Mouse (Mus musculus) midbrain, postnatal 0 days (tissue): ENCODE results near the gene Tmem231. TPM values are rescaled to one million over a fixed set of nuclear protein-coding genes. Genes with fewer than 3 reads are reported as not detected.

ENCODE experiments used
- ATAC-seq: fragments of 200-750 bp; cut with Nextera tagmentation; 2 replicates; pipeline ENCODE4 v1.8.0; 2017; ENCODE audit warnings: moderate number of reproducible peaks, mild to moderate bottlenecking, moderate TSS enrichment, moderate library complexity; ENCODE audit not compliant: low FRiP score
- DNase-seq: peaks from one replicate; pipeline ENCODE4 v3.0.0-alpha.2; 2015; ENCODE audit warnings: low spot score
- H3K27ac ChIP-seq: fragments of 300-500 bp; sonication (generic); 2 replicates; pipeline ENCODE4 v1.5.1; 2014; ENCODE audit warnings: low read depth, mild to moderate bottlenecking, low read length, mixed read lengths
- H3K27me3 ChIP-seq: fragments of 300-500 bp; sonication (generic); 2 replicates; pipeline ENCODE4 v1.6.1; 2014; ENCODE audit warnings: low read length, control low read depth, mixed read lengths; ENCODE audit not compliant: insufficient read depth
- H3K36me3 ChIP-seq: fragments of 300-500 bp; sonication (generic); 2 replicates; pipeline ENCODE4 v1.6.1; 2014; ENCODE audit warnings: low read length, control low read depth, mixed read lengths; ENCODE audit not compliant: insufficient read depth
- H3K4me1 ChIP-seq: fragments of 300-500 bp; sonication (generic); 2 replicates; pipeline ENCODE4 v1.6.1; 2014; ENCODE audit warnings: mild to moderate bottlenecking, control low read depth, antibody characterized with exemption, low read length, mixed read lengths; ENCODE audit not compliant: insufficient read depth
- H3K4me2 ChIP-seq: fragments of 300-500 bp; sonication (generic); 2 replicates; pipeline ENCODE4 v1.6.1; 2014; ENCODE audit warnings: low read depth, mild to moderate bottlenecking, low read length, mixed read lengths; ENCODE audit not compliant: poor library complexity, severe bottlenecking
- H3K4me3 ChIP-seq: fragments of 300-500 bp; sonication (generic); 2 replicates; pipeline ENCODE4 v1.5.1; 2014; ENCODE audit warnings: low read depth, mild to moderate bottlenecking, low read length, moderate library complexity
- H3K9ac ChIP-seq: fragments of 300-500 bp; sonication (generic); replicated peaks from 2 replicates; pipeline ENCODE4 v1.6.1; 2014; ENCODE audit warnings: mild to moderate bottlenecking, low read length, moderate library complexity, mixed read lengths; ENCODE audit not compliant: poor library complexity, severe bottlenecking
- H3K9me3 ChIP-seq: fragments of 300-500 bp; sonication (generic); 2 replicates; pipeline ENCODE4 v1.6.1; 2016; ENCODE audit warnings: low read length, control low read depth
- CTCF ChIP-seq: IDR thresholded peaks from 2 replicates; pipeline ENCODE4 v1.5.1; 2016; ENCODE audit warnings: antibody characterized with exemption, mild to moderate bottlenecking
- WGBS: fragments of 180-500 bp; shearing (Covaris S2); extraction: QIAGEN DNeasy Blood & Tissue Kit; methylation state at CpG from one replicate; pipeline ENCODE4 v1.1.7; 2014; 5-methylcytosine and 5-hydroxymethylcytosine counted together
- polyA plus RNA-seq: library from polyadenylated mRNA; unstranded; fragments of >200 nt; fragmentation: Nextera tagmentation; extraction: Ambion mirVana; gene quantifications from 2 replicates; pipeline ENCODE4 v1.2.1, GENCODE M21; 2015
- total RNA-seq: library from RNA; depleted of rRNA; stranded (reverse); fragments of >200 nt; gene quantifications from 2 replicates; pipeline ENCODE4 v1.2.3, GENCODE M21; 2014

The Tmem231 gene
- total and polyA plus RNA-seq, 2 experiments from 2014 or later, result 17.3 to 21.3 TPM

GRCm38 (mm10) chr8:111877711-111878110 lies 56.0 kb downstream of the Tmem231 start:
- TF ChIP-seq CTCF, result peak; percentile 24; the same call in 1 of the 2 replicates

GRCm38 (mm10) chr8:111876355-111876948 lies 57.2 kb downstream of the Tmem231 start, which contains the start of gene Tmem170:
Tmem170 (minus strand) TSS chr8:111876750.
- TF ChIP-seq CTCF, result peak; percentile 99
- H3K4me2 ChIP-seq, result peak within 1 kb of the TSS; percentile 72
- peak within 1 kb of the TSS; percentile 71 for H3K4me3 ChIP-seq
- peak within 1 kb of the TSS; percentile 68 for H3K9ac ChIP-seq
- WGBS, result under 1% methylated on average over 48 of the region's 53 CpGs
- no peaks in the 10 kb centered on the region for H3K4me1 ChIP-seq
- no peaks in the 10 kb centered on the region for H3K36me3 ChIP-seq
- DNase-seq, result peak; percentile 98
- no peaks in the 10 kb centered on the region for H3K9me3 ChIP-seq
- H3K27ac ChIP-seq, result peak within 1 kb of the TSS; percentile 57
- H3K27me3 ChIP-seq, result no peaks in the 10 kb centered on the region
- ATAC-seq, result peak; percentile 97

More at GRCm38 (mm10) chr8:111877711-111878110, 56.0 kb downstream of the Tmem231 start:
- no peaks in the 10 kb centered on the region for H3K4me1 ChIP-seq
- DNase-seq (no peak), ATAC-seq (no peak)
- no peaks in the 10 kb centered on the region for H3K9me3 ChIP-seq
- H3K27ac ChIP-seq, result no peak overlapping the region
- no peaks in the 10 kb centered on the region for H3K36me3 ChIP-seq
- 71% methylated on average over 9 of the region's 9 CpGs for whole genome bisulfite sequencing
- H3K4me2 ChIP-seq, result no peak overlapping the region
- no peak overlapping the region for H3K4me3 ChIP-seq
- H3K9ac ChIP-seq, result no peak overlapping the region
- no peaks in the 10 kb centered on the region for H3K27me3 ChIP-seq

GRCm38 (mm10) chr8:111875758-111876157 lies 57.9 kb downstream of the Tmem231 start:
- Histone ChIP-seq H3K4me2 (peak overlapping the region; percentile 72), H3K36me3 (no peaks in the 10 kb centered on the region), H3K4me1 (no peaks in the 10 kb centered on the region), H3K27me3 (no peaks in the 10 kb centered on the region), H3K9ac (peak overlapping the region; percentile 68), H3K4me3 (peak overlapping the region; percentile 71), H3K27ac (peak overlapping the region; percentile 57; the same call in 1 of the 2 replicates), H3K9me3 (no peaks in the 10 kb centered on the region)
- DNase-seq (no peak), ATAC-seq (no peak)
- no peak for TF ChIP-seq CTCF
- 28% methylated on average over 9 of the region's 9 CpGs for WGBS

GRCm38 (mm10) chr8:111871278-111871677 lies 62.4 kb downstream of the Tmem231 start:
- TF ChIP-seq CTCF, result no peak
- no peak overlapping the region for H3K4me2 ChIP-seq
- H3K36me3 ChIP-seq, result no peaks in the 10 kb centered on the region
- WGBS, result 82% methylated on average over 3 of the region's 3 CpGs
- H3K27ac ChIP-seq, result no peak overlapping the region
- H3K9ac ChIP-seq, result no peak overlapping the region
- H3K4me1 ChIP-seq, result no peaks in the 10 kb centered on the region
- H3K9me3 ChIP-seq, result no peaks in the 10 kb centered on the region
- no peak for ATAC-seq
- no peak overlapping the region for H3K4me3 ChIP-seq
- no peak for DNase-seq
- H3K27me3 ChIP-seq, result no peaks in the 10 kb centered on the region

GRCm38 (mm10) chr8:111870379-111870778 lies 63.3 kb downstream of the Tmem231 start:
- no peak overlapping the region for H3K4me3 ChIP-seq
- no peak for DNase-seq
- 95% methylated on average over 2 of the region's 3 CpGs for WGBS
- no peak overlapping the region for H3K4me2 ChIP-seq
- H3K27me3 ChIP-seq, result no peaks in the 10 kb centered on the region
- ATAC-seq, result no peak
- no peak overlapping the region for H3K9ac ChIP-seq
- H3K36me3 ChIP-seq, result peaks cover under 1% of the 10 kb centered on the region; the same call in 1 of the 2 replicates
- TF ChIP-seq CTCF, result no peak
- no peaks in the 10 kb centered on the region for H3K9me3 ChIP-seq
- no peak overlapping the region for H3K27ac ChIP-seq
- H3K4me1 ChIP-seq, result no peaks in the 10 kb centered on the region

GRCm38 (mm10) chr8:111868664-111869063 lies 65.0 kb downstream of the Tmem231 start:
- H3K27me3 ChIP-seq, result no peaks in the 10 kb centered on the region
- no peak for ATAC-seq
- no peak overlapping the region for H3K4me2 ChIP-seq

More at GRCm38 (mm10) chr8:111868664-111869063, 65.0 kb downstream of the Tmem231 start:
- WGBS, result 50% methylated on average over 2 of the region's 2 CpGs
- H3K9me3 ChIP-seq, result no peaks in the 10 kb centered on the region
- no peak for TF ChIP-seq CTCF
- H3K4me1 ChIP-seq, result no peaks in the 10 kb centered on the region
- DNase-seq, result no peak
- peaks cover 4% of the 10 kb centered on the region; the same call in 1 of the 2 replicates for H3K36me3 ChIP-seq
- no peak overlapping the region for H3K9ac ChIP-seq
- no peak overlapping the region for H3K4me3 ChIP-seq
- no peak overlapping the region for H3K27ac ChIP-seq
